Mouse (Mus musculus): ENCODE results near the gene Obp2a.
A peak's percentile ranks its signal among the peaks of the same experiment; 100 is the strongest.
"Not testable (repeated sequence)": the region's sequence is repeated elsewhere in the genome, so short reads cannot be mapped to it uniquely, and the experiment has no call there.

The Obp2a gene

DNA sequence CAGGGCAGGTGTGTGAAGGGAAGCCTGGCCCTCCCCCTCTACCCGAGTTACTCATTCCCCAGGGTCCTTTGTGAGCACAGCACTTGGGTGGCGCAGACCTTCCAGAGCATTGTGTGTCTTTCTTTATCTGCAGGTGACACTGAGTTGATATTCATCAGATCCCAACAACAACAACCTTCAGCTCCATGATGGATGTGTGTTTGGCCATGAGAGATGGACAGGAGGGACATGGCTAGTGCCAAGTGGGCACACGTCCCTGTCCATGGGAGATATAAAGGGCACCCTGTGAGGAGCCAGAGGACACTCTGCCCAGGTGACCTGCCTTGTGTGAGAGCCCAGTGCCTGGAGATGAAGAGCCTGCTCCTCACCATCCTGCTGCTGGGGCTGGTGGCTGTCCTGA lies at the start of gene Obp2a:
TSS of gene Obp2a (plus strand) at position 301 of the 400 bp plus-strand sequence.
- not testable (repeated sequence) for DNase-seq (ENCODE audit: low spot score in 2 of 2)

DNA sequence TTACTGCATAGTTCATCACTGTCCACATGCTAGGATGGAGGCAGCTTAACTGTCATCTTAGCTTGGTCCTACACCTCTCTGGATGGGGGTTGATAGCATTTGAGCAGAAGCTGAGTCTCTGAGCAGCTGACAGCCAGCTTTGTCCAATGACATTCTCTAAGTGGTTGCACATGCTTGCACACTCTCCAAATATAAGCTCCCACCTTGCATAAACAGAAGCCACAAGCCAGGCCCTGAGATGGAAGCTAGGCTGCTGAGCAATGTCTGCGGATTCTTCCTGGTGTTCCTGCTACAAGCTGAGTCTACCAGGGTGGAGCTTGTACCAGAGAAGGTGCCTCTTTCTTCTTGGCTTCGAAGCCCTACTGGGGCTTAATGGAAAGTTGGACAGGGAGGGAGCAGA lies 46.9 kb upstream of the Obp2a start, which contains the start of gene Lcn8:
TSS of gene Lcn8 (plus strand) at position 219 of the 400 bp plus-strand sequence.
- DNase-seq (ENCODE audit: low spot score in 2 of 2), result no peak

DNA sequence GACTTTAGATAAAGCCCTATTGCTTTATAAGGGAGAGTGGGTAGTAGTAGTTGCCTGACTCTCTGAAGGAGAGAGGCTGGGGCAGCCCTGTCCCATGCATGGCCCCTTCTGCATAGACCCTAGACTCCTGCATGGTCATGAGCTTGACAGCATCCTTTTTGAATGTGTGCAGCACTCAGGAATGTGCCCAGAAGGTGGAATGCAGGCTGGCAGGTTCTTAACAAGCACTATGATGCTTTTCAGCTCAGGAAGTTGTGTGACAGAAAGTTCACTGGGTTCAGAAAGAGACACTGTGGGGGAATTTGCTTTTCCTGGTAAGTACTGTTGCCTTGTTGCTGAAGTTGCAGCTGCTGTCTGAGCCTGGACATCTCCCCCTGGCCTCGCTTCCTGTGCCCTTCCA lies 45.3 kb upstream of the Obp2a start:
- DNase-seq (ENCODE audit: low spot score in 2 of 2), result no peak

DNA sequence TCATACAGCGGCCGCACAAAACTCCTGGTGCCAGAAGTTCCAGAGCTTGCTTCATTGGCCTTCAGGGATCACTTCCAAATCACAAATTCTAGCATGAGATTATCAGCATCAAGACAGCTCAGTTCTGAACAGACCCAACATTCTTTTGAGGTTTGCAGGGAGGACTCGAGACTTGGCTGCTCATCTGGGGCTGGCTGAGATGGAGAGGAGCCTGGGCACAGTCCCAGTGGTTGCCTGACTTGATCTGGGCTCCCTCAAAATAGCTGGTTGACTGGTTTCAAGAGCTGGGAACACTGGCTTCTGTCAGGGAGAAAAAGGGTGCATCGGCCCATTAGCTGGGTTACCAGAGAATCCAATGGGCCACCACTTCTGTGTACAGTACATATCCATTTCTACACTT lies 43.2 kb upstream of the Obp2a start:
- DNase-seq (ENCODE audit: low spot score in 2 of 2), result no peak

DNA sequence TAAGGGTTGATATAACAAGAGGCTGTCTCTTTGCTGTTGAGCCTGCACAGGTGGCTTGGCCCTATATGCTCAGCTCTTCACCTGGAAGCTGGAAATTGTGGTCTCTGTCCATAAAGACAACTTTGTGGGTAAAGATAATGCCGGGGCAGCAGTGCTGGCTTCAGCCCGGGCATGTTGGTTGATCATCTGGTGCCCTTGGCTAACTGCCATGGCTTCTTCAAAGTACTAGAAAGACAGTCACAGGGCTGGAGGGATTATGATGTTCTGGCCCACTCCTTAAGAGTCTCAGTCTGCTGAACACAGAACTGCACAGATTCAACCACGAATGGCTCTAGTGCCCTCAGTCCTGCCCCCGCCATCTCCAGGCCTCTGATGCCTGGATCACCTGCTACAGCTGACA lies 42.6 kb upstream of the Obp2a start:
- no peak for DNase-seq (ENCODE audit: low spot score in 2 of 2)

DNA sequence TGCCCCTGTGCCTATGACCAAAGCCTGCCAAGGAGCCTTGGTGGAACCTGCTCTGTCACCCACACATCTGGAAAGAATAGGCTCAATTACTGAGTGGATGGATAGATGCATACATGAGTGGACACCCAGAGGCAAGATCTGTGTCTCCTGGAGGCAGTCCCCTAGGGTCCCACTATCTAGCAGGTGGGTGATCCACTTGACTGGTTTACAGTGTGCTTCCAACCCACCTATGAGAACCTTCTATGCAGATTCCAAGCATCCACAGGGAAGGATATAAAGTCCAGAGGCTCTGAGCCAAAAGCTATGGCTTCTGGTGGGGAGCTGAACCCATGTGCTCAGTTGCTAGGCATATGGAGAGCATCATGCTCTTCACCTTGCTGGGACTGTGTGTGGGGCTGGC lies 42.2 kb upstream of the Obp2a start, which contains the start of gene Lcn5:
TSS of gene Lcn5 (plus strand) at position 301 of the 400 bp plus-strand sequence.
- DNase-seq (ENCODE audit: low spot score in 2 of 2), result no peak

DNA sequence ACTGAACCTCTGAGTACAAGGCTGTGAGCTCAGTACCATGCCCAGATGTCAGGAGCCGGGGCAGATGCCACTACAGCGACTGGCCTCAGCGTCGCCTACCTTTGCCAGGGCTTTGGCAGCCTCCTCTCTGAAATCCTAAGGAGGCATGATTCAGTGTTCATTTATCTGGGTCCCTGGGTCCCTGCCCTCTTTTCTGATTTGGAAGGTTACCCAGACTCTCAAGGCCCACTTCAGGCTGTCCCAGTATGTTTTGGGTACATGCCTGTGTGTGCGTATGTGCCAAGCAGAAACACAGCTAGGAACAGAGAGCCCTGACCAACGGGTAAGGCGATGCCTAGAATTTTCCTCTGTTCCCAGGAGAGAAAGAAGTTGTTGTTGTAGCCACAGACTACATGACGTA lies 39.6 kb upstream of the Obp2a start:
- no peak for DNase-seq (ENCODE audit: low spot score in 2 of 2)

DNA sequence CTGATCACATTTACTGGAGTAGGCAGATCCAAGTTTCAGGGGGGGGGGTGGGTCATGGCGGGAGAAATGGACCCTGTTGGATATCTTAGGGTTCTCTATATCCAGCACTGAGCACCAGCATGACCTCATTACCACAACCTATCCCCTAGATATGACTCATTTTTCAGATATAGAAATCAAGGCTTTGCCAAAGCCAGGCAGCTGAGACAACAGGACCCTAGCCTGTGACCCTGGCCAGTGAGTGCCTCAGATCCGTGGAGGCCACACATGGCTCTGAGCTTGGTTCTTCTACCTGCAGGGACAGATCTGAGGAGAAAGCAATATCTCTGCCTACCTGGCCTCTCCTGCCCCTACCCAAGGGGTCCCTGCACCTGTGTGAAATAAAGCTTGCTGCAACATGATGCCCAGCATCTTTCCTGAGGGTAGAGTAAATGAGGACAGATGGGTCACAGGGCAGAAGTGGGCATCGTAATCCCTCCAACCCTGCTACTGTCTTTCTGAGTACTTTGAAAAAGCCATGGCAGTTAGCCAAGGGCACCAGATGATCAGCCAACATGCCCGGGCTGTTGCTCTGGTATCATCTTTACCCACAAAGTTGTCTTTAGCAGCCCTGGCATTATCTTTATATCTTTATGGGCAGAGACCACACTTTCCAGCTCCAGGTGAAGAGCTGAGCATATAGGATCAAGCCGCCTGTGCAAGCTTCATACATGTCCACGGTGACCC lies 38.4 kb upstream of the Obp2a start:
- no peak for DNase-seq (ENCODE audit: low spot score in 2 of 2)

DNA sequence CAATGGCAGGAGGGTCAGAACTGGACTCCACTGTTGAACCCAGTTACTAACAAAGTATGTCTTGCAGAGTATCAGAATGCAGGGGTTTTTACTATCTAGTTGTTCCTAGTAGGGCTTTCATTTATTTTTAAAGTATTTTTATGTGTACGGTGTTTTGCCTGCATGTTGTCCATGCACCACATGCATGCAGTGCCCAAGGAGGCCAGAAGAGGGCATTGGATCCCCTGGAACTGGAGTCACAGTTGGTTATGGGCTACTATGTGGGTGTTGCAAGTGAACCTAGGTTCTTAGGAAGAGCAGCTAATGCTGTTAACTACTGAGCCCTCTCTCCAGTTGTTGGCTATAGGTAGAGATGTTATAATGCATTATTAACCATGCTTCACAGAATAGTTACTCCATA lies 36.3 kb upstream of the Obp2a start:
- peak; percentile 39 to 65 for DNase-seq (ENCODE audit: low spot score in 2 of 2)

DNA sequence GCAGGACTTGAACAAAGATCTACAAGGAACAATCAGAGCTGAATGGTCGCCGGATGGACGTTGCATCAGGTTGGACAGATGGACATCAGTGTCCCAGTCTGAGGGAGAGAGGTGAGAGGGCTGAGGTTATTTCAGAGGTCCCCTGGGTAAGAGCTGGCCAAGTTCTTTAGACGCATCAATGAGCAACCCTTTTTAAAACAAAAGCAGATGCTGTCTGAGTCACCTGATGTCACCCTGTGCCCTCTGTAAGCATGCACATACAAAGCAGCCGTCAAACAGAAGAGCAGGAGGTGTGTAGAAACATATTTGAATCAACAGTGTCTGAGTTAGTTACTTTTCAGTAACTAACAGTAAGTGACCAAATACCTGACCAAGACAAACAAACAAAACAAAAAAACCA lies 35.7 kb upstream of the Obp2a start:
- no peak for DNase-seq (ENCODE audit: low spot score in 2 of 2)

DNA sequence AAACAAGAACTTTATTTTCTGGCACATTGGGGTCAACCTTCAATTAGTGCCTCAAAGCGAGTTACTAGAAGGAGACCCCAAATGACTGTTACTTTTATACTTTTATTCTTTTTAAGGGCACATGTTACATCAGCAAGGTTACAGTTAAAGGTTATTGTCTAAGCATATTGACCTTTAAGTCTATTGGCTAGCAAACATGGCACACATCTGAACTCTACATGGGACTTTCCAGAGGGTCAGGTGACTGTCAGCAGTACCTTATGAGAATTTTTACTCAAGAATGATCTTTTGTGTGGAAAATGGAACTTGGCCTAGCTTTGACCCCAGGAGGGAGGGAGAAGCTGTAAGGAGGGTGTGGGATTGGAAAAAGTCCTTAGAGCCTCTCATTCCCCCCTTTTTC lies 33.3 kb upstream of the Obp2a start:
- no peak for DNase-seq (ENCODE audit: low spot score in 2 of 2)

DNA sequence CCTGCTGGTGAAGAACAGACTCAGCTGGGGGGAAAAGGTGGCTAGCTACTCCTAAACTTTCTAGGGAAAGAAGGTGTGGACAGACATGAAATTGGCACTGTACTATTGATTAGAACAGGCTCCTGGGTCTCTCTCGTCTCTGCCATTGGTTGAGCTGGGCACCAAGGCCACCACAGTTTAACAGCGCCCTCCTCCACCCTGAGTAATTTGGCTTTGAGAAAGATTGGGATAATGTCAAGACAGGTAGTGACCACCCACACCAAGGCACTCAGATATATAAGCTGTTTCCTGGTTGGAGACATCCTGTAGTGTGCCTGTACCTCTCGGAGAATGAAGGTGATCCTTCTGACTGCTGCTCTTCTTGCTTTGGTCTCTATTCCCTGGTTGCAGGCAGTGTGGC lies 23.4 kb upstream of the Obp2a start, which contains the start of gene Lcn6:
TSS of gene Lcn6 (plus strand) at position 301 of the 400 bp plus-strand sequence.
- DNase-seq (ENCODE audit: low spot score in 2 of 2), result no peak

DNA sequence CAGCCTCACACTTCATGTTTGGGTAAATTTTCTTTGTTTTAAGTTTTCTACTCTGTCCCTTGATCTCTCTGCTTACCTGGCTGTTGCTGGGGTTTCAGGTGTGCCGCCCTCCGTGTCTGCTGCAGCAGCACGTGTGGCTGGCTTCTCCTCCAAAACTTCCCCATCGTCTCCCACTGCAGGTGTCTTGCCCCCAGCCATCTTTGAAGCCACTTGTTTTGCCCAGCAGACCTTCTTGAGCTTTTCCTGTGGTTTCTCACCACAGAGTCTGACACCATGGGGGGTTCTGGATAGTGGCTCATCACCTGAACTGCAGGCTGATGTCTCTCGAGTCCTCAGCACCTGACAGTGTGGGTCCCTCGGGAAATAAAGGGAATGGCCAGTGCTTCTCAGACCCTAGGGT lies 20.3 kb upstream of the Obp2a start:
- DNase-seq (ENCODE audit: low spot score in 2 of 2), result no peak

DNA sequence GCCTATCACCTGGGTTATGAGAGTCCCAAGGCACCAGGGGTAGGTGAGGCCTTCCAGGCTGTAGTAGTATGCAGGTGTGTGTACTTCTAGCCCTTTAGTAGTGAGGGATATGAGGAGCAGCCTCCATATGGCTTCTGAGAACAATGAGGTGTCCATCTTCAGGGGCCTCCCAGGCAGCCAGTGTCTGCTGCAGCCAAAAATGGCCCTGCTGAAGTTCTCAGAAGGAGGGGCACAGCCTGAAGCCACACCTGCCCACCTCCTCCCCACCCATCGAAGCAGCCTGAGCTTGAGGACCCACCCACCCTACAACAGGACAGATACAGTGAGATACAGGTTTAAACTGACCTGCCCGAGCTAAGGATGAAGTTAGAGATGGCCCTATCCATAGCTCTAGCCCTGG lies 17.4 kb upstream of the Obp2a start, which contains the start of gene Lcn10:
TSS of gene Lcn10 (plus strand) at position 301 of the 400 bp plus-strand sequence.
- no peak for DNase-seq (ENCODE audit: low spot score in 2 of 2)

DNA sequence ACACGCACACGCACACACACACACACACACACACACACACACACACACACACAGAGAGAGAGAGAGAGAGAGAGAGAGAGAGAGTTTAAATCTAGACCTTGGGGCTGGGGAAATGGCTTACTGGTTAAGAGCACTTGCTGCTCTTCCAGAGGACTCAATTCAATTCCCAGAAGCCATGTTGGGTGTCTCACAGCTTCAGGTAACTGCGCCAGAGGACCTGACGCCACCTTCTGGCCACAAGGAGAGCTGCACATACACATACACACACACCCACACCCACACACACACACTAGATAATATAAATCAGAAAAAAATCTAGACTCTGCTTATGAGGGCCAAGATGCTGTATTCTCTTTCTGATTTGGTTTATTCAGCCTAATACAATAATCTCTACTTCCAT lies 12.9 kb upstream of the Obp2a start:
- no peak for DNase-seq (ENCODE audit: low spot score in 2 of 2)

DNA sequence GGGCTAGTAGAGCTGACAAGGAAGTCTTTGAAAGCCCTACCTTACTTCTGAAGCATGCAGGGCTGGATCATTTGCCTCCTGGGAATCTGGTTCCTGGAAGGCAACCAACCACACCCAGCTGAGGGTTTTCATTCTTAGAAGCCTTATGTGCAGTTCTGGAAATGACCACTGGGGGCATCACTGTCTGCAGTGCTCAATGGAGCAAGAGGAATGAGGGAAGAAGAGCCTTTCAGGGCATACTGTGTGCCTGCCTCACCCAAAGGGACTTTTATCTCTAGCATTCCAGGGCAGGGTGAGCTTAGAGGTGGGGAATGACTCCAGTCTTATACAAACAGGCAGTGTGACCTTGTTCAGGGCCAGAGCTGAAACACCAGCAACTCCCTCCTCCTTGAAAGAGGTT lies 5.2 kb upstream of the Obp2a start:
- peak; percentile 20 to 57 for DNase-seq (ENCODE audit: low spot score in 2 of 2)

DNA sequence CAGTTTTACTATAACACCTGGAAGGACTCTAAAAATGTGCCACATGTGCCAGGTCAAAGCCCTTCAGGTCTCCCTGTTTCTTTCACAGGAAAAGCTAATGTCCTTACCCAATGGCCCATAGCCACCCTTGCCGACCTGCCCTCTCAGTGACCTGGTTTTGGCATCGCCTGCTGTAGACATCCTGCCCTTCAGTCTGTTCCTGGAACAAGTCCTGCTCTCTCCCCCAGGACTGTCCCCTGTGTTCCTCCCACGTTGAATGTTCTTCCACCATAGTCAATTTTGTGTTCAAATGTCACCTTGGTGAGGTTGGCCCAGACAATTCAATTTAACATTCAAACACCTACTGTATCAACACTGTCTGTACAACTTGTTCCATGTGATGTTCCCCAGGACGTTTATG lies 2.9 kb upstream of the Obp2a start:
- no peak for DNase-seq (ENCODE audit: low spot score in 2 of 2)

DNA sequence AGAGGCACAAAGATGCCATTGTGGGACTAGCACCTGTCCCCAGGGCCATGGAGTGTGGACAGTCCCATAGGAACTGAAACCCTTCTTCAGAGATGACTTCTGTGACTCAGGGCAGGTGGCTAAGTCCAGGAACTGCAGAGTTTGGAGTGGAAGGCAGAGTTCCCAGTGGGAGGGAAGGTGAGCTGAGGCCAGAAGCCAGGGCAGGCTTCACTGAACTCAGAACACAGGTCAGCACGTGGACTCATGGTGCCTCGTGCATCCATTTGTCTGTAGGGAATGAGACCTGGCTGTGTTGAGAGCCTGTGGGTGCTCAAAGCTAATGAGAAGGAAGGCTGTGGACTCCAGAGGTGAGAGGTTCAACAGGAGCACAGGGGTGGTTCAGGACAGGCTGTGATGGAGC lies 1.1 kb upstream of the Obp2a start:
- no peak for DNase-seq (ENCODE audit: low spot score in 2 of 2)

DNA sequence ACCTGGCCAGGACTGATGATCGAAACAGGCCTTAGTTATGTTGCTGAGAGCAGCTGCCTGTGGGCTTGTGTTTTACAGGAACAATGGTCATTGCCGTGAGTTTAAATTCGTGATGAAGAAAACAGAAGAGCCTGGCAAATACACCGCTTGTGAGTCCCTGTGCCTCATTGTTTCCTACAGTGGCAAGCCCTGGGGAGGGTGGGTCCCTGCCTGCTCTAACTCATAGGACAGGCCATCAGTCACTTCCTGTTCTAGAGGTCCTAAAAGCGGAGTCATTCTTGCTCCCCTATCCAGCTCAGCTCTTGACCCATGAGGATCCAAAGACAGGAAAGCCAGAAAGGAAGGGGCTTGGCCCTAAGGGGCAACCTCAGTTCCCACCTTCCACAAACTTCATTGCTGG lies 1.2 kb downstream of the Obp2a start:
- DNase-seq (ENCODE audit: low spot score in 2 of 2), result no peak

DNA sequence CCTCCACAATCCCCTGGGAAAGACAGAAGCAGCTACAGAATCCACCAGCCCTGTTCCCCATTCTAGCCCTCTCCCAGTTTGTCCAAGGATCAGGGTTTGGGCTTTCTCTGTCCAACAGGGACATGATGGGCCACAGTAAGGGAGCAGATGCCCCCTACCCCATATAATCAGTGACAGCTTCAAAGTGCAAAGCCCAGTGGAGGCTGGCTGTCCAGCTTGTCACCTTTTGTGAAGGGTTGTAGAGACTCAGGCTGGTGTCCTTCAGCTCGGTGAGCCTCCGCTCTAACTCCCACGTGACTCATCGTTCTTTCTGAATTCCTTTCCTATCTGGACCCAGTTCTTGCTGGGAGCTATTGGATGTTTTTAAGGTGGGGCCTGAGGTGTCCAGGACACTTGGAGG lies 3.9 kb downstream of the Obp2a start:
- DNase-seq (ENCODE audit: low spot score in 2 of 2), result no peak

DNA sequence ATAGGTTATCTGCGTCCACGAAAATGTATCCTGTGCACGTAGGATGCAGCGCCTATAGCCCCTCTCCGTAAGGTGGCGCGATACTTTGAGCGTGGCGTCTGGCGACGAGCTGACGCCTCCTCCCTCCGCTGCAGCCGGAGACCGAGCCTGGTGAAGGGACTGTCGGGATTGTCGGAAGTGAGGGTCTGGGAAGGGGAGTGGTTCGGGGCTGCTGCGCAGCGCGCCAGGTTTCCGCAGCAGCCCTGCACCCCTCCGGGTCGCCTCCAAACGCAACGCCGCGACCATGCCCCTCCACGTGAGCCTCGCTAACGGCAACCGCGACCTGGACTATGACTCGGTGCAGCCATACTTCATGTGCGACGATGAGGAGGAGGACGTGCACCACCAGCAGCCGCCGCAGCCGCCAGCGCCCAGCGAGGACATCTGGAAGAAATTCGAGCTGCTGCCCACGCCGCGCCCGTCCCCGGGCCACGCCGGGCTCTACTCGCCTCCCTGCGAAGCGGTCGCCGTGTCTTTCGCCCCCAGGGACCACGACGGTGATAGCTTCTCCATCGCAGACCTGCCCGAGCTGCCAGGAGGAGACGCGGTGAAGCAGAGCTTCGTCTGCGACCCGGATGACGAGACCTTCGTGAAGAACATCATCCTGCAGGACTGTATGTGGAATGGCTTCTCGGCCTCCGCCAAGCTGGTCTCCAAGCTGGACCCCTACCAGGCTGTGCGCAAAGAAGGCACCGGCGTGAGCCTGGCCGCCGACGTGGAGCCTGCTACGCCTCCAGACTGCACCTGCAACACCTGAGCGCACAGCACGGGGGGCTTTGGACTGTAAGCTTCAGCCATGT lies 7.0 kb downstream of the Obp2a start, which contains the start of gene Bmyc:
TSS of gene Bmyc (plus strand) at position 97 of the 839 bp plus-strand sequence.
- DNase-seq (ENCODE audit: low spot score in 2 of 2), result peak; percentile 68 to 74

DNA sequence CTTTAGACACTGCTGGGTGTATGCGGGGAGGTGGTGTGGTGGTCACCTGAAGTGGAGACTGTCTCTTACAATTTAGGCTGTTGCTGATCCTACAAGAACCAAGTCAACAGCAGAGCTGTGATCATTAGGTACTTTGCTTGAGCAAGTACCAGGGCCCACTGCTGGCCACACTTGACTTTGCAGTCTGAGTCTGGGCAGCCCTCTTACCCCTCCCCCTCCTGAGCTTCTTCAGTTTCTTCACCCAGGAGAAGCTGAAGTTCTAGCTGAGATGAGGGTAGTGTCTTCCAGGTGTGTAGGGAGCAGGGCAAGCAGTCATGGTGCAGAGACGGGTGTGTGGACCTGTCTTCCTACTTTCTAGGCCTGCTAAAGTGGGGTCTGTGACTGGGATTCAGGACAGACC lies 8.3 kb downstream of the Obp2a start:
- DNase-seq (ENCODE audit: low spot score in 2 of 2), result no peak

DNA sequence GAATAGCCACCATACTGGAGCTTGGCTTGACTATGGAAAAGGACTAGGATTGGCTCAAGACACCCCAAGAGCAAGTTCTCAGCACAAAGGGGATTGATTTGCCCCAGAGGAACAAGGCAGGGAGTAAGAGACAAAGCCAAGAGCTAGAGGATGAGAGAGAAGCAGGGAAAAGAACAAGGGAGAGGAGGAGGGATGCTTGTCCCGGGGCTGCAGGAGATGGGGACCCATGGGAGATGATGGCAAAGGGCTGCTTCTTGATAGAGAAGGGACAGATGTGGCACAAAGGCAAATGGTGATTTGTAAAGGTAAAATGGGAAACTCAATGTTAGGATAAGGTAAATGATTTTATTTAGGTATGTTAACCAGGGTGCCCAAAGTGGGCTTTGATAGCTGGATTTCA lies 9.2 kb downstream of the Obp2a start:
- DNase-seq (ENCODE audit: low spot score in 2 of 2), result not testable (repeated sequence)

All from urinary bladder, adult 18-20 months (tissue).